Mouse (Mus musculus) lung, postnatal 0 days (tissue): ENCODE results near the gene Nrcam.

Experiments
- CTCF ChIP-seq: IDR thresholded peaks from 2 replicates; pipeline ENCODE4 v1.5.1; 2016; ENCODE audit warnings: antibody characterized with exemption, mild to moderate bottlenecking
- EP300 ChIP-seq: IDR thresholded peaks from 2 replicates; pipeline ENCODE4 v1.6.1; 2016; ENCODE audit warnings: antibody characterized with exemption, mild to moderate bottlenecking, control low read depth

DNA sequence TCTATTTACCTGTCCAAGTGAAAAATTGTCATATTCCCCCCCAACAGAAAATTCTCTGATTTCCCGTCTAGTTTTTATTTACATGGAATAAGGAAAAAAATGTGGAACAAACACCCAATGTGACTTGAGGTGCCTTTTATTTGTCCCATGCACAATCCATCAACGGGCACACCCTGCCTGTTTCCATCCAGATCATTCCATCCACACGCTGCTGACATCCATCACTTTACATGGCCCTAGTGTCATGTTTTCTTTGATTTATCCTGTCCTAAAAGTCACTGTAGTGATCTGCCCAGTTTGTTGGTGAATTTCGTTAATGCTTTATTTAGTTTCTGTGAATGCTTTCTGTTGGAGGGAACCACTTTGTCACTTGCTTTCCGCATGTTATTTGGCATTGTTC, 142.4 kb downstream of the Nrcam start:
- no peak for TF ChIP-seq CTCF
- no peak for TF ChIP-seq EP300
